Mouse (Mus musculus) Patski (cell line): ENCODE results near the gene Msx3. TPM values are rescaled to one million over a fixed set of nuclear protein-coding genes. Genes with fewer than 3 reads are reported as not detected.
A peak's percentile ranks its signal among the peaks of the same experiment; 100 is the strongest.

Source experiments
- ATAC-seq: fragments of 100-300 bp; one replicate; pipeline ENCODE4 v1.8.0; 2021
- CTCF ChIA-PET: fragments of 350-600 bp; sonication (Branson Sonifier 250); formaldehyde crosslinking; loops from one replicate; lab custom pipeline; 2022; ENCODE audit warnings: inconsistent platforms; lab: Charles Lee
- POLR2A ChIA-PET: fragments of 350-600 bp; sonication (Branson Sonifier 250); formaldehyde crosslinking; loops from one replicate; lab custom pipeline; 2022; ENCODE audit warnings: antibody characterized with exemption, inconsistent platforms; lab: Charles Lee
- DNase-seq: peaks from one replicate; pipeline ENCODE4 v3.0.0-alpha.2; 2011; ENCODE audit warnings: low read depth, low spot score
- H3K27me3 ChIP-seq: fragments of 371-371 bp; one replicate; pipeline ENCODE4 v1.5.1; 2021
- CTCF ChIP-seq: fragments of 100-300 bp; IDR thresholded peaks from one replicate; pipeline ENCODE4 v1.5.1; 2021
- in situ Hi-C: fragments of 300-500 bp; cut with MboI; formaldehyde crosslinking; loops from 3 replicates; pipeline ENCODE4 v1.11.1; 2018; ENCODE audit warnings: low pct_unique_long_range_greater_than_20kb, mixed read lengths
- polyA plus RNA-seq: library from polyadenylated mRNA; unstranded; gene quantifications from one replicate; pipeline ENCODE4 v1.2.3, GENCODE M21; 2021

Msx3 gene
- polyA plus RNA-seq, 1 experiment from 2014 or later = not detected

DNA sequence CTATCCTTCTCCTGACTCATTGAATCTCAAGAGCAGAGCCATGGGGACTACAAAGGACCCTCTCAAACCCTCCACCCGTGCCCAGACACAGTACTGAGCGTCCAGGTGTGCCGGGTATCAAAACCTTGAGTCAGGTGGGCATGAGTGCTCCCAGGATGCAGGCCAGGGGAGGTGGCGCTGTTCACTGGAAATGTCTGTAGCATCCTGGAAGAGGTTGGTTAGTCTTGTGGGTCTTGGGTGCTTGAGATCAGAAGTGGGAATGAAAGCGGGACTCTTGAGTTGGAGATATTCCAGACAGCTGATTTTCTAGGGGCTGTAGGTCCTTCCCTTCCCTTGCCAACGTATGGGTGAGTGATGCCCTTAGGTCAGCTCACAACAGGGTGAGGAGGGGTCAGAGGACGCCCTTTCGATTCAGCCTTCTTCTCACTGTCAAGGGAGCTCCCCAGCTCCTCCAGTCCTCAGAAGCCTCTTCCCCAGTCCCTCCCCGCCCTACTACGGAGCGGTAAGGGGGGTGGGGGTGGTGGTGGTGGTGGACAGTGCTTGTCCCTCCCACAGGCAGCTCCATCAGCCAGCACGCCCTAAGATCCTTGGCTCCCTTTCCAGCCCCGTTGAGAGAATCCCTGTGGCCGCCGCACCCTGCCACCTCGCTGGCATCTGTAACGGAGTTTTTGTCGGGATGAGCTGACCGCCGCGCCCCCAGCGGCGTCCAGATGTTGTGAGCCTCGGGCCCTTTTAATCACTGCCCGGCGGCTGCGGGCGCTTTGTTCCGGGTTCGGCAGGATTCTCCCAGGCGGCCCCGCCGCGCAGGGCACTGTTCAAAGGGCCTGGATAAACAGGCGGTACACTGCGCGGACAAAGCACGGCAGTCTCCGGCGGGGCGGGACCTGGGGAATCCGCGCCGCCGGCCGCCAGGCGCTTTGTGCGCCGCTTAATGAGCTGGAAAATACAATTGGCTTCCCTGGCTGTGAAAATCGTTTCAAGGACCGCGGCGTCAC lies 8.8 kb upstream of the Msx3 start:
- ChIA-PET CTCF (interaction anchor here (0.8 kb wide), 1 partner anchor 63 kb away, joined by 3 read pairs; no protein-coding TSS in a partner anchor), POLR2A (no interaction called here)
- no peak for TF ChIP-seq CTCF
- in situ Hi-C loops = no loop called here
- ATAC-seq = peak; percentile 57
- peaks cover 10% of the 10 kb centered on the region for H3K27me3 ChIP-seq
- no peak for DNase-seq

DNA sequence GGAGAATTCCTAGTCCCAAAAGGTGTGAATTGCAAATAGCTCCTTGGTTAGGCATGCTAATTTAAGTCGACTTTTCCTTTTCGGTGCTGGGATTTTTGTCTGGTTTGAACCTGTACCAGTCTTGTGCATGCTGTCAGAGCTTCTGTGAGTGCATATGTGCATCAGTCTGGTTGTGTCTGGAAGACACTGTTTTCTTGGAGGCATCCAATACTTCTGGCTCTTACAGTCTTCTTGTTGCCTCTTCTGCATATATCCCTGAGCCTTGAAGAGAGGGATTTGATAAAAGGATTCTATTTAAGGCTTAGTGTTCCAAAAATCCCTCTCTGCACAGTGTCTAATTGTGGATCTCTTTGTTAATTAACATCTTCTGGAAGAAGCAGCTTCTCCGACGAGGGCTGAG lies 5.2 kb upstream of the Msx3 start:
- ATAC-seq (no peak), DNase-seq (no peak)
- no peak for TF ChIP-seq CTCF
- in situ Hi-C loops = no loop called here
- POLR2A ChIA-PET = no interaction called here
- H3K27me3 ChIP-seq = peaks cover 18% of the 10 kb centered on the region
- CTCF ChIA-PET = no interaction called here

DNA sequence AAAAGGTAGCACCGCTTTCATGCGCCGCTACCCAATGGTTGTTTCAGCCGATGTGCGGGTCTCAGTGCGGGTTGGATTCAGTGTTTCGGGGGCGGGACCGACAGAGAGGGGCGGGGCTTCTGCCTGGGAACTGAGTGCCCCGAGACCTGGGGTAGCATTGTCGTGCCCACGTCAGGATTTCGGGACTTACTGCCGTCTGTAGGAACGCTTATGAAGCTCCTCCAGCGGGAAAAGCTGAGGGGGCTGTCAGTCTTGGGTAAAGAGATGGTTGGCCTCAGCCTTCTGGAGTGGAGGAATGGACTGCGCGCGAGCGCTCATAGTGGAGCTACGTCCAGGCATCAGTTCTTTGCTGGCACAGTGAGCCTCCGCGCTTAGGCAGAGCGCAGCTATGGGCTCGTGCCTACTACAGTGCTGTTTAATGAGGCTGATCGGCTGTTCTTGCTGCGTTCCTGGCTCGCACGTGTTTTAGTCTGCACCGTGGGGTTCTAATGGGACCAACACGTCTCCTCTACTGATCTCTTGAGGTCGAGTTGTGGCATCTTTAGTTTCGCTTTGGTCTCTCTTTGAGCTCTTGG lies 313 bp upstream of the Msx3 start:
- H3K27me3 ChIP-seq = peaks cover 33% of the 10 kb centered on the region
- ChIA-PET CTCF (no interaction called here), POLR2A (no interaction called here)
- in situ Hi-C loops = no loop called here
- no peak for TF ChIP-seq CTCF
- no peak for DNase-seq
- ATAC-seq = peak; percentile 29

DNA sequence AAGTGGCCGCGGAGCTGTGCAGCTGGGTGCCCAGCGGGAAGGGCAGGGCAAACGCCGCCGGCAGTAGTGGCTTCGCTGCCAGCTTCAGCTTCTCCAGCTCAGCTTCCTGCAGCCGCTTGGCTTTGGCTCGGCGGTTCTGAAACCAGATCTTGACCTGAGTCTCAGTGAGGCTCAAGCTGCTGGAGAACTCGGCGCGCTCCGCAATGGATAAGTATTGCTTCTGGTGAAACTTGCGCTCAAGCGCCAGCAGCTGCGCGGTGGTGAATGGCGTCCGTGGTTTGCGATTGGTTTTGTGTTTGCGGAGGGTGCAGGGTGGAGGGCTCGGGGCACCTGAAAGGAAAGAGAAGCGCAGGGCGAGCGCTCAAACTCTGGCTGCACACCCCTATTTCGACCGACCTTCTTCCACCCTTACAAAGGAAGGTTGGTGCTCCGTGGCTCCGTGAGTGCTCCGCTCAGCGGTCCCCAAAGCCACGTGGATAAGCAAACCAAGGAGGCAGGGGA lies 1.0 kb downstream of the Msx3 start:
- H3K27me3 ChIP-seq = peaks cover 30% of the 10 kb centered on the region
- in situ Hi-C loops = no loop called here
- ATAC-seq (no peak), DNase-seq (no peak)
- no peak for TF ChIP-seq CTCF
- ChIA-PET POLR2A (no interaction called here), CTCF (no interaction called here)

DNA sequence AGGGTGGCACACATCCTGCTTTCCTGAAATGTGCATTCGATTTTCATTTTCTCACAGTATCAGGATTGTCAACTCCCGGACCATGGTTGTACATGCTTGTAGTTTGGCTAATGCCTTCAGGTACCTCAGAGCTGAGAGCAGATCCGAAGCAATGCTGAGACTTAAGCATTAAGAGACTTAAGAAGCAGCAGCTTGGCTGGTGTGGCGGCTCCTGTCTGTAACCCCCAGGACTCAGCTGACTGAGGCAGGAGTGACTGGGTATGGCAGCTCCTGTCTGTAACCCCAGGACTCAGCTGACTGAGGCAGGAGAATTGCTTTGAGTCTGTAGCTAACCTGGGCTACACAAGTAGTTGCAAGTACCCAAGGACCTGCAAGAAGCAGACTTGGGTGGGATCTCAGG lies 3.3 kb downstream of the Msx3 start:
- ATAC-seq (no peak), DNase-seq (no peak)
- H3K27me3 ChIP-seq = peaks cover 26% of the 10 kb centered on the region
- ChIA-PET CTCF (no interaction called here), POLR2A (no interaction called here)
- no peak for TF ChIP-seq CTCF
- in situ Hi-C loops = no loop called here

DNA sequence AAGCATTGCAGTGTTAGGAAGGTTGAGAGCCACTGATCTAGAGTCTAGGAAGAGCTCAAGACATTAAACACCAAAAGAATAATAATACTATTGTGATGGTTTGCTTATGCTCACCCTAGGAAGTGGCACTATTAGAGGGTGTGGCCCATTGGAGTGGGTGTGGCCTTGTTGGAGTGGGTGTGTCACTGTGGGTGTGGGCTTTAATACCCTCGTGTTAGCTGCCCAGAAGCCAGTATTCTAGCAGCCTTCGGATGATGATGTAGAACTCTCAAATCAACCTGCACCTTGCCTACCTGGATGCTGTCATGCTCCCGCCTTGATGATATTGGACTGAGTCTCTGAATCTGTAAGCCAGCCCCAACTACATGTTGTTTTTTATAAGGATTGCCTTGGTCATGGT lies 6.2 kb downstream of the Msx3 start:
- POLR2A ChIA-PET = no interaction called here
- no peak for ATAC-seq
- H3K27me3 ChIP-seq = peaks cover 3% of the 10 kb centered on the region
- in situ Hi-C loops = no loop called here
- DNase-seq = no peak
- TF ChIP-seq CTCF = no peak
- CTCF ChIA-PET = no interaction called here

DNA sequence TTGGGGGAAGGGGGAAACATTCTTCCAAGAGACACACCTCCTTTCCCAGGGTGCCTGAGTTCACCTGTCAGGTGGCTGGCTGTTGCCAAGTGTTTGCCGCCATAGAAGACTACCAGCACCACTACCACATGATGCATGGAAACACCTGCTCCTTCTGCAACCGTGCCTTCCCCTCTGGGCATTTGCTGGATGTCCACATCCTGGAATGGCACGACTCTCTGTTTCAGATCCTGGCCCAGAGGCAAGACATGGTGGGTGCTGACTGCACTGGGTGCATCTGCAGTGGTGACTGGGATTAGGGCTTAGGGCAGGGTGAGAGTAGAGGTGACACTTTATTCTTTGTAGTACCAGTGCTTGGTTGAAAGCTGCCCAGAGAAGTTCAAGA lies 11.7 kb downstream of the Msx3 start:
- no peak for ATAC-seq
- ChIA-PET POLR2A (no interaction called here), CTCF (no interaction called here)
- DNase-seq = no peak
- TF ChIP-seq CTCF = no peak
- no peaks in the 10 kb centered on the region for H3K27me3 ChIP-seq
- in situ Hi-C loops = no loop called here

DNA sequence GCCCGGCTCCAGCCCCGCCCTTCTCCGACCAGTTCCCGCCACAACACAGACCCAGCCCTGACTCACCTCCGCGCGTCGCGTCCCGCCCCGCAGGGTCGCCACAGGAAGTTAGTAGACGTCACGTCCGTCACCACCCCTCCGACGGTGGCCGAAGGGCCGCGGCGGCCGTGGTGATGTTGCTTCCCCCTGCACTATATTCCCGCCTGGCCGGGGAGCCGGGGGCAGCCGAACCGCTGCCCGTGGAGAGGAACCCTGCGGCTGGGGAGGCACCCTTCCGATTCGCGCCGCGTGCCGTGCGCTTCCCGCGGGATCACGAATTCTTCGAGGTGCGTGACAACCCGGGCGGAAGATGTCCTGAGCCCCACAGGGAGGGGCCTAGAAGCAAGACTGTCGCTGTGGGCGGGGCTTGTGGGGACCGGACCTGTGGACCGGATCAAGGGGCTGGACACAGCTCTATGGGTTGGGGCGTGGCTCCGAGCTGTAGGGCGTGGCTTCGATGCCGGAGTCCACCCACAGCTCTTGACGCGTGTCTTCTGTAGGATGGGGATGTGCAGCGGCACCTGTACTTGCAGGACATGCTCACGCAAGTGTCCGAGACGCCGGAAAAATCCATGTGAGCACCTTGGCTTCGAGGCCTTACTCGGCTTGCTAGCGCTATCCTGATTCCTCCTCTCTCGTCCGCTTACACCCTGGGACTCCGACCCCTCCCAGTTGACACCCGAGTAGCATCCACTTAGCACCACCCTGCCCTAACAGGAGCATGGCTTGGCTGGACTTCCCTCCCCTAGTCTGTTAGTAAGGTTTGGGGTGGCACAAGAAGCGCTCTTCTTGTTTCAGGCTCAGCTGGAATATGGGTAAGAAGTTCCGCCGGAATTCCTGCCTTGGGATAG lies 12.4 kb downstream of the Msx3 start, which contains the start of the genes Zfp511 and Tubgcp2:
Zfp511 (plus strand) TSS at position 111 of the 890 bp plus-strand sequence.
Tubgcp2 (minus strand) TSS at position 389 of the 890 bp plus-strand sequence.
- peak; percentile 98 for ATAC-seq
- peak; percentile 77 for DNase-seq
- in situ Hi-C loops = no loop called here
- no peaks in the 10 kb centered on the region for H3K27me3 ChIP-seq
- ChIA-PET CTCF (no interaction called here), POLR2A (no interaction called here)
- TF ChIP-seq CTCF = no peak

DNA sequence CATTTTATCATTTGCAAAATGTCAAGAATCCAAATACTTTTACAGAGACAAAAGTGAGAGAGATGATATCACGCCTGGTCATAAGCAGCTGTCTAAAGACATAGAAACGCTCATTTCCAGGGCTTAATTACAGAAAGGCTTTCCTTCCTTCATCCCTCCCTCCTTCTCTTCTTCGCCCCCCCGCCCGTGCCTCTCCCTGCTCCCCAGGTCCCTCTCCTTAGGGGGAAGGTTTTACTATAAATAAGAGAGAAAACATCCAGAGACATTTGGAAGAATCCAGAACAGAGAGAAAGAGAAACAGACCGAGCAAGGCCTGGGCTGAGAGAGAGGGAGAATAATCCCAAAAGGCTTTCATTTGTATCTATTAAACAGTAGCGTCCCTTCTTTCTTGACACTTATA lies 13.4 kb downstream of the Msx3 start:
- H3K27me3 ChIP-seq = no peaks in the 10 kb centered on the region
- TF ChIP-seq CTCF = no peak
- DNase-seq = no peak
- no peak for ATAC-seq
- ChIA-PET CTCF (no interaction called here), POLR2A (no interaction called here)
- in situ Hi-C loops = no loop called here

DNA sequence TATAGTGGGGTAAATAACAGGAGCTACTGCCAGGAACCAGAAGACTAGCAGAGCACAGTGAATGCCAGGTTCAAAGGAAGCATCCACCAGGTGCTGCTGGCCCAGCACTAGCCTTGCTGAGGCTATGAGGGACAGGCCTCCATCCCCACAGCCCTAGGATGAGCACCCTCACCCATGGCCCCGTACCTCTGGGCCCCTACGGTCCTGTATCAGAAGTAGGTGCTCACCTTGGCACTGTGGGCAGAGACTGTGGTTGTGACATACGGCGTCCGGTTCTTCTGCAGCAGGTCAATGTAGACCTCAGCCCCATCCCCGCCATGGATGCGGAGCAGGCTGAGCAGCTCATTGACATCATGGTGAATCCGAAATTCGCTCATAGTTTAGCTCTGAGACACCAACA lies 15.5 kb downstream of the Msx3 start:
- CTCF ChIA-PET = no interaction called here
- in situ Hi-C loops = no loop called here

More for the DNA sequence above, 15.5 kb downstream of the Msx3 start:
- no peak for TF ChIP-seq CTCF
- H3K27me3 ChIP-seq = no peaks in the 10 kb centered on the region
- POLR2A ChIA-PET = interaction anchor here (0.6 kb wide), 1 partner anchor 65 kb away, joined by 3 read pairs; no protein-coding TSS in a partner anchor
- no peak for ATAC-seq
- no peak for DNase-seq
